Mouse (Mus musculus): ENCODE measurements around the gene Smco2. TPM values are rescaled to one million over a fixed set of nuclear protein-coding genes. Genes with fewer than 3 reads are reported as not detected.
A peak's percentile ranks its signal among the peaks of the same experiment; 100 is the strongest.

The Smco2 gene
- polyA plus RNA-seq, 1 experiment: not detected

DNA sequence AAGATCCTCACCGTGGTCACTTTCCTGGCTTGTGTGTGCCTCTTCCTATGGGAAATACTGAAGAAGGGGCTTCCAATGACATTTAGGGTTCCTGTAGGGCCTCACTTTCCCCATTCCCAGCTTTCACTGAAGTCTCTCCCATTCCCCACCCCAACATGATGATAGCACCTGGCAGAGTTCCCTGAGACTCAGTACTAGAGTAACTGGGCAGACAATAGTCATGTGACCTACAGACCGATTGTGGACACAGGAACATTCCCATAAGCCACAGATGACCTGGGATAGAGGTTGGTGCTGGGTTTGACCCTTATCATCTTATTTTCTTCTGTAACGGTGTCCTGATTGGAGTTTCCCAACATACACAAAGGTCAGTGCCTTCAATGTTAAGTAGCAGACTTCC is 34.3 kb downstream of the Smco2 start:
- no peak for DNase-seq (ENCODE audit: low read depth)
- no peak for TF ChIP-seq CTCF (IDR thresholded peaks at IDR 0.05; ENCODE audit: borderline replicate concordance, extremely low read depth, insufficient read depth, insufficient read length)
- TF ChIP-seq POLR2A (IDR thresholded peaks at IDR 0.05; ENCODE audit: borderline replicate concordance, extremely low read depth, insufficient read depth, insufficient read length, poor library complexity, severe bottlenecking): no peak

DNA sequence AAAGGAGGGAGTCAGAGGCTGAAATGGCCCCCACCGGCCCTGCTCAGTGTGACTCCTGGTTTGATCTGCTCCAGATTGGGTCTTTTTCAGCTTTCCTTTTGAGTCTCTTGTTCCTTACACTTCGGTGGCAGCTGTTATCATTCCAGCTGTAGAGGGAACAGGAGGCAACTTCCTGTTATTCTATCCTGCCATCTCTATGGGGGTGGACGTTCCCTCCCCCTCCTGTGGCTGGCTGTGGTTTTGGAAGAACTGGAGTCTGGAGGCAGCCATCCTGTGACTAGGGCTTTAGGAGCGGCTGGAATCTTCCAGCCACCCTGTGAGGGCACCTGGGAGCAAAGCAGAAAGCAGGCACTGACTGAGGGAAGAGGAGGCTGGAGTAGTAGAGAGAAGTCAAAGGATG is 34.9 kb downstream of the Smco2 start:
- no peak for DNase-seq (ENCODE audit: low read depth)

DNA sequence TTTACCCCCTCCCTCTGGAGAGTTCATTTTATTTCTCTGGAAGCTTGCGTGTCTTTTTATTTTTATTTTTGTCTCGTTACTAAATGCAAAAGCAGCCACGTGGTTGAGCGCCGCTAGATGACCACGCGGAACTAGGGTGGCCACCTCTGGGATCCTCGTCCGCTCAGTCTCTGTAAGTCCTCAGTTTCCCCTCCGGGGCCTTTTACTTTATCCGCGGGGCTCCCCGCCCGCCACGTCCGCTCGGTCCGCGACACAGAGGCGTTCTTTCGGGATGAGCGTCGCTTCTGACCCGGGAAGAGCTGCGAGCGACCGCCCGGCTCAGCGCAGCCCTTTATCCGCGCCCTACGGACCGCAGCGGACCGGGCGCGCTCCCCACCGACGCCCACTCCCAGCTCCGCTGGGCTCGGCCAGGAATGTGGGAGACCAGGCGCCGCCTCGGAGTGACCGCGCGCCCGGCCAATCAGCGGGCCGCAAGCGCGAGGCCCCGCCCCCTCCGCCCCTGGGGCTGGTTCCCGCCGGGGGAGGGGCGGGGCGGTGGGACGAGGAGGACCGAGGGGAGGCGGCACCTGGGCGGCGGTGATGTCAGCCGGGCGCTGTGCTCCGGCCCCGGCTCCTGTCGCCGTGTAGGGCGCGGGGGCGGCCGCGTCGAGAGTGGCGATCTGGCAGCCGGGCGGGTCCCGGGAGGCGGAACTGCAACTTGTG is 38.2 kb downstream of the Smco2 start, which contains the start of gene Ppfibp1:
Ppfibp1 (plus strand) TSS at position 530 of the 702 bp plus-strand sequence.
- TF ChIP-seq POLR2A (IDR thresholded peaks at IDR 0.05; ENCODE audit: borderline replicate concordance, extremely low read depth, insufficient read depth, insufficient read length, poor library complexity, severe bottlenecking) (peak; percentile 76; the same call in 1 of the 2 replicates), CTCF (IDR thresholded peaks at IDR 0.05; ENCODE audit: borderline replicate concordance, extremely low read depth, insufficient read depth, insufficient read length) (no peak)
- peak; percentile 95 for DNase-seq (ENCODE audit: low read depth)

More for the DNA sequence above, 34.9 kb downstream of the Smco2 start:
- TF ChIP-seq POLR2A (IDR thresholded peaks at IDR 0.05; ENCODE audit: borderline replicate concordance, extremely low read depth, insufficient read depth, insufficient read length, poor library complexity, severe bottlenecking): no peak
- no peak for TF ChIP-seq CTCF (IDR thresholded peaks at IDR 0.05; ENCODE audit: borderline replicate concordance, extremely low read depth, insufficient read depth, insufficient read length)

DNA sequence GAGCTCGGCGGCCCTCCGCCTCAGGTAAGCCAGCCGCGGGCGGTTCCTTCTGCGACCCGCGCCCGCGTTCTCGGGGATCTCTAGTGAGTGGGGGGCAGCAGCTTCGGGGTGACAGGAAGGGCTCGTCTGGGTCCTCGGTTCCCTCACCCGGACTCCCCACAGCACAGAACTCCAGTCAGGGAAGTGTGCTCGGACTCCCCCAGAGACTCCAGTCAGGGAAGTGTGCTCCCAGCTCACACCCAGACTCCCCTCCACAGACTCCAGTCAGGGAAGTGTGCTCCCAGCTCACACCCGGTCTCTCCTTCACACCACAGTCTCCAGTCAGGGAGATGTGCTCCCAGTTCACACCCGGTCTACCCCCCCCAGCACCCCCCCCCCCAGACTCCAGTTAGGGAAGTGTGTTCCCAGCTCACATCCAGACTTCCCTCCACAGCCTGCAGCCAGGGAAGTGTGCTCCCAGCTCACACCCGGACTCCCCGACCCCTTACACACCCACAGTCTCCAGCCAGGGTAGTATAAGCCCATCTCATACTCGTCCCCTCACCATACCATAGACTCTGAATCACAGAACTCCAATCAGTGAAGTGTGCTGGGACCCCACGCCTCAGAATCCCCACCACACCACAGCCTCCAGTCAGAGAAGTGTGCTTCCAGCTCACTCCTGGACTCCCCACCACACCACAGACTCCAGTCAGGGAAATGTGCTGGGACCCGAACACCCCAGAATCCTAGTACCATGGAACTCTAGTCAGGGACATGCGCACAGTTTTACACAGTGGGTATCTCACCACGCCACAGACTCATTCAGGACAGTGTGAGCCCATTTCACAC is 39.0 kb downstream of the Smco2 start:
- TF ChIP-seq POLR2A (IDR thresholded peaks at IDR 0.05; ENCODE audit: borderline replicate concordance, extremely low read depth, insufficient read depth, insufficient read length, poor library complexity, severe bottlenecking): no peak
- TF ChIP-seq CTCF (IDR thresholded peaks at IDR 0.05; ENCODE audit: borderline replicate concordance, extremely low read depth, insufficient read depth, insufficient read length): no peak

DNA sequence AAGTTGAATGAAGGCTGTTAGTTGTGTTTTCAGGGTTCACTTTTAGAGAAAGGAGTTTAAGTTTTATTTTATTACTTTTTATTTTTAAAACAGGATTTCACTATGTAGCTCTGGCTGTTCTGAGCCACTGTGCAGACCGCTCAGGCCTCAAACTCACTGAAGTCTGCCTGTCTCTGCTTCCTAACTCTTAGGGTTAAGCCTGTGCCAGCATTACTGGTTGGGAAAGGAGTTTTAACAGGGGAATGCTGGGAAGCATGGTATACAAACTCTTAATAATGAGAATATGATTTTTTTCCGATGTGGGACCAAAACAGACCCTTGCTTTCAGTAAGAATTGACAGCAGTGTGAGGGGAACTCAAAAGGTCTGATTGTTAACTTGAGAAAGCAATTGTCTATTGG is 40.3 kb downstream of the Smco2 start:
- no peak for DNase-seq (ENCODE audit: low read depth)
- TF ChIP-seq POLR2A (IDR thresholded peaks at IDR 0.05; ENCODE audit: borderline replicate concordance, extremely low read depth, insufficient read depth, insufficient read length, poor library complexity, severe bottlenecking) (no peak), CTCF (IDR thresholded peaks at IDR 0.05; ENCODE audit: borderline replicate concordance, extremely low read depth, insufficient read depth, insufficient read length) (no peak)

More for the DNA sequence above, 39.0 kb downstream of the Smco2 start:
- DNase-seq (ENCODE audit: low read depth): peak; percentile 37

DNA sequence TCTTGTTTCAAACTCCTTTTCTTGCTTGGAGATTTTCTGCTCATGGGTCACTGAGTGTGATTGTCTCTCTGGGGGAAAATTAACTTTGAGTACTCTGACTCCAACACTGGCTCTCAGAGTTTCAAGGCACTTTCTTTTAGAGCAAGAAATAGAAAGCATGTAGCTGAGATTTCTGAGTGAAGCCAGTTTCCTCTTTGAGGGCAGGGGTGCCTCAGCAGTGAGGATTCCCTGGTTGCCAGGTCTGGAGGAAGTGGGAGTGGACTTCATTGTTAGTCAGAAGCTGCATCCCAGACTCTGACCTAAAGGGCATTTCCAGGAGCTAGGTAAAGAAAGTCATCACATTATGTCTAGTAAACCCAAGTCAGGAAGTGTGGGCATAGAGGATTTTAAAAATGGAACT is 40.7 kb downstream of the Smco2 start:
- TF ChIP-seq POLR2A (IDR thresholded peaks at IDR 0.05; ENCODE audit: borderline replicate concordance, extremely low read depth, insufficient read depth, insufficient read length, poor library complexity, severe bottlenecking) (no peak), CTCF (IDR thresholded peaks at IDR 0.05; ENCODE audit: borderline replicate concordance, extremely low read depth, insufficient read depth, insufficient read length) (no peak)
- no peak for DNase-seq (ENCODE audit: low read depth)

DNA sequence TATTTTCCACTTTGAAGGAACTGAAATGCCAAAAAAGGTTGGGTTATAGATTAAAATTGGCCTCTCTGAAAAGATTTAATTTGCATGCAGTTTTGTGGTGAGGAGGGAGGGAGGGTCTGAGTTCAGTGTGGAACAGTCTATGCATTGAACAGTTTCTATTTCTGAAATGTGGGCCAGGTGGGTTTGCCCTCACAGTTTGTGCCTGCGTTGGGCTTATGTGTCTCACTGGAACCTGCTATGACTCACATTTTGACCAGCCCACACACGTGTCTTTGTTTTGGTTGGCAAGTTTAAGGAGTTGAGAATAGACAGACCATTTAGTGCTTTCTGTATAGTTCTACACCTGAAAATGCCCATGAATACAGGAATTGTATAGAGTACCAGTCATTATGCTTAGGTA is 44.0 kb downstream of the Smco2 start:
- TF ChIP-seq CTCF (IDR thresholded peaks at IDR 0.05; ENCODE audit: borderline replicate concordance, extremely low read depth, insufficient read depth, insufficient read length): no peak
- TF ChIP-seq POLR2A (IDR thresholded peaks at IDR 0.05; ENCODE audit: borderline replicate concordance, extremely low read depth, insufficient read depth, insufficient read length, poor library complexity, severe bottlenecking): no peak
- DNase-seq (ENCODE audit: low read depth): no peak

DNA sequence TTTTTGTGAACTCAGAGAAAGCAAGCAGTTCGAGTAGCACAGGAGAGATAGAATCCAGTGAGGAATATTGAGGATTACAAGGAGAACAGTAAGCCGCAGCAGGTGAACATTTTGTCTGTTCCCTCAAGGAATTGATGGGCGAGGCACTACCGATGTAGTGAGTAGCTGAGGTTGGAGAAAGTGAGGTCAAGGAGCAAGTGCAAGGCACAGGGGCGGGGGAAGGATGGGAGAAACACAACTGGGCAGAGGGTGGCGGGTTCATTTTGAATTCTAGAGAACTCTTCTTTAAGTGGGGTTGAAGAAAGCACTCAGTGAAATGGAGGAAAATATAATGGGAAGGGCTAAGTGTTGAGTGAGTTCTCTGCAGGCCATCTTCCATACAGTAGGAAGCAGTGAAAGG is 48.8 kb downstream of the Smco2 start:
- TF ChIP-seq POLR2A (IDR thresholded peaks at IDR 0.05; ENCODE audit: borderline replicate concordance, extremely low read depth, insufficient read depth, insufficient read length, poor library complexity, severe bottlenecking) (no peak), CTCF (IDR thresholded peaks at IDR 0.05; ENCODE audit: borderline replicate concordance, extremely low read depth, insufficient read depth, insufficient read length) (no peak)
- DNase-seq (ENCODE audit: low read depth): no peak

DNA sequence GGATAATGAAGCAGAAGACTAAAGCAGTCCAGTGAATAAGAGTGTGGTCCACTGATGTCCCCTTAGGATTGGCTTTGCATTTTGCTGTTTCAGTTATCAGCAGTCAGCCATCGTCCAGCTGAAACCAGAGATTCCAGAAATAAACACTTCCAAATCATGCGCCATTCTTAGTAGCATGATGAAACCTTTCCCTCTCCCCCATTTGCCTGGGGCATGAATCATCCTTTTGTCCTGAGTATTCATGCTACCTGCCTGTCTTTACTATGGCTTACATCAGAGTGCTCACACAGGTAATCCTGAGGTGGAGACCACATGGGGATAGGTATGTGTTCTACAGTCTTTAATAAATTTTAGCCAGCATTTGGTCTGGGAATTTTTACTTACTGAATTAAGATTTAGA is 49.7 kb downstream of the Smco2 start:
- TF ChIP-seq CTCF (IDR thresholded peaks at IDR 0.05; ENCODE audit: borderline replicate concordance, extremely low read depth, insufficient read depth, insufficient read length) (no peak), POLR2A (IDR thresholded peaks at IDR 0.05; ENCODE audit: borderline replicate concordance, extremely low read depth, insufficient read depth, insufficient read length, poor library complexity, severe bottlenecking) (no peak)
- no peak for DNase-seq (ENCODE audit: low read depth)

DNA sequence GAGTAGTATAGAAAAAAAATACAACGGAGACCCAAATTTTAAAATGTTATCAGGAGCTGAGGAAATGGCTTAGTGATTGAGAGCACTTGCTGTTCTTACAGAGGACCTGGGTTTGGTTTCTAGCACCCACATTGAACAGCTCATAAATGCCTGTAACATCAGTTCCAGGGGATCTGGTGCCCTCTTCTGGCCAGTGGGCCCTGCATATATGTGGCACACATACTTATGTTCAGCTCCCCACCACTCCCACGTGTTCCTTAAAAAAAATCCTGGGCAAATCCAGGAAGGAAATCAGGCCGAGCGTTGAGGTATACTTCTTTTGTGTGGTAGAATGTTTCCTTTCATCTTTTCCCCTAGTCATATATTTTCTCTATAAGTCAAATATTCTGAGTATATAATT is 52.0 kb downstream of the Smco2 start:
- no peak for DNase-seq (ENCODE audit: low read depth)
- TF ChIP-seq CTCF (IDR thresholded peaks at IDR 0.05; ENCODE audit: borderline replicate concordance, extremely low read depth, insufficient read depth, insufficient read length): no peak
- no peak for TF ChIP-seq POLR2A (IDR thresholded peaks at IDR 0.05; ENCODE audit: borderline replicate concordance, extremely low read depth, insufficient read depth, insufficient read length, poor library complexity, severe bottlenecking)

DNA sequence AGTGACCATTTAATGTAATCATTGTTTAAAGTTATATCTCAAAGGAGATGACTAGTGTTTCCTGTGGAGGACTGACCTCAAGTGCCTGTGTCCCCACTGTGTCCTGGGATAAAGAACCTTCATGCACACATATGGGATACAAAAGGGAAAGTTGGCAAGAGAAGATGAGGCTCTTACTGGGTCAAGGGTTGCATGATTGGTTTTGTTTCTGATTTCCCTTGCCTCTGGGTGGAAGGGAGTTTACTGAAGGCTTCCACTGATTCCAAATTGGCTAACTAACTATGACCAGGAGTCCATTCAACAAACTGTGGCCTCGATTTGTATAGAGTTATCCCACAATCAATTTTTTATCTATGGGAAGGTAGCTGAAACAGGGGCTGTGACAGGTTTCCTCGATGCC is 53.7 kb downstream of the Smco2 start:
- DNase-seq (ENCODE audit: low read depth): no peak
- no peak for TF ChIP-seq CTCF (IDR thresholded peaks at IDR 0.05; ENCODE audit: borderline replicate concordance, extremely low read depth, insufficient read depth, insufficient read length)
- TF ChIP-seq POLR2A (IDR thresholded peaks at IDR 0.05; ENCODE audit: borderline replicate concordance, extremely low read depth, insufficient read depth, insufficient read length, poor library complexity, severe bottlenecking): no peak
